Mouse (Mus musculus): ENCODE data around the gene Lcmt2.

Lcmt2 gene

DNA sequence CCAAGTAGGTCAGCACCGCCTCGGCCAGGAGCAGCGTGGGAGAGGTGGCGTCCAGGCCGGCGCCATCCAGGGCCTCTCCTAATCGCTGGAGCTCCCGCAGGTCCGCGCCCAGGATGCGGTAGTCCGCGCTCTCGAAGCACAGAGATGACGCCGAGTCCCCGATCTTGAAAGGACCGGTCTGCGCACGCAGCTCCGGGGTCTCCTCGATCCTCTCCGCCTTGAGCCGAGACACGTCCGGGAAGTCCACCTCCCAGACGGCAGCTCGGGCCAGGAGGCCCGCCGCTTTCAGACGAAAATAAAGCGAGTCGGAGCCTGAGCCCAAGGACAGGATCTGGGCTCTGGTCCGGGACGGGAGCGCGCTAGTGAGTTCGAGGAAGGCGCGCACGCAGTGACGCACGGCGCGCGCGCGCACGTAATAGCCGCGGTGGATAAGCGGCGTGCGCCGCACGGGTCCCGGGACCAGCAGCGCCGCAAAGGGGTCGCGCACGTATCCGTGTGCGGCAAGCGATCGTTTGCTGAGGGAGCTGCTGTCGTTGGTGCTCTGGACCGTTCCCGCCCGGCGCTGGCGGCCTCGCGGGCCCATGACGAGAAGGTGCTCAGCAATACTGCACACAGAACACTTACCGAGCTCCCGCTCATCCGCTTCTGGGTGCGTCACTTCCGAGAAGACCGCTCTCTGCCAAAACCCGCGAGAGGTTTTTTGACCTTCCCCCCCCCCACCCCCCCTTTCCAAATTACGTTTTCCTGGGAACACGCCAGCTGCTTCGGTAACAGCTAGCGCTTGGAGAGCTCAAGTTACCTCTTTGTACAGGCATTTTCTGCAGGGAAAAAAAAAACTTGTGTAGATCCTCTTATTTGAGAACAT is at the start of gene Lcmt2, which contains the start of gene Adal:
Gene Lcmt2, minus strand, starts transcription at position 636 of the 865 bp plus-strand sequence.
Gene Adal, plus strand, starts transcription at position 411 of the 865 bp plus-strand sequence.
- WGBS, result under 1% methylated on average over 87 of the region's 87 CpGs

DNA sequence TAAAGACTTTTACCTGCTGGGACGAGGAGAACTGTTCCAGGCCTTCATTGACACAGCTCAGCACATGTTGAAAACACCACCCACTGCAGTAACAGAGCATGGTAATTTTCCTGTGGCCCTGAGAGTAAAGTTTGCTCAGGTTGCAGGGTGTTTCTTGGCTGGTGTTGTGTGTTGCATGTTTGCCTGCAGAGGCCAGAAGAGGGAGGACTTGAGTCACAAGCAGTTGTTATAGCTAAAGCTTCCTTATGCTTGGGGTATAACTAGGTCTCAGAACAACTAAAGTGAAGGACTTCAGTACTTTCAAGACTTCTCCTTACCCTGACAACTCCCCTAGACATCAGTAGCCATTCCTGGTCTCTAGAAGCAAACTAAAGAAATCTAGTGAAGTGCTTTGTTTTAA is 48.1 kb upstream of the Lcmt2 start:
- WGBS, result 53% methylated on average over 1 of the region's 1 CpGs

DNA sequence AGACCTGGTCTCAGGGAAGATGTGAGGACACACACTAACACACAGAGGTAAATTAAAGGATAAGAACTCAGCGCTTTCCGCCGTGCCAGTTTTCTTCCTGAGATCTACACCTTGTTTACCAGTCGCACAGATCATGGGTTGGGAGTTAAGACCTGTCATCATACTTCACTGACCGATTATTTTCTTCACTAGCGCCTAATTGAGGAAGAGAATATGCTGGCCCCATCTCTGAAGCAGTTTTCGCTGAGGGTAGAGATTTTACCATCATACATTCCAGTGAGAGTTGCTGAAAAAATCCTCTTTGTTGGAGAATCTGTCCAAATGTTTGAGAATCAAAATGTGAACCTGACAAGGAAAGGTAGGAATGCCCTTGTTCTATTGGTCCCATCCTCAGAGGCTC is 43.7 kb upstream of the Lcmt2 start:
- 93% methylated on average over 7 of the region's 7 CpGs for WGBS

DNA sequence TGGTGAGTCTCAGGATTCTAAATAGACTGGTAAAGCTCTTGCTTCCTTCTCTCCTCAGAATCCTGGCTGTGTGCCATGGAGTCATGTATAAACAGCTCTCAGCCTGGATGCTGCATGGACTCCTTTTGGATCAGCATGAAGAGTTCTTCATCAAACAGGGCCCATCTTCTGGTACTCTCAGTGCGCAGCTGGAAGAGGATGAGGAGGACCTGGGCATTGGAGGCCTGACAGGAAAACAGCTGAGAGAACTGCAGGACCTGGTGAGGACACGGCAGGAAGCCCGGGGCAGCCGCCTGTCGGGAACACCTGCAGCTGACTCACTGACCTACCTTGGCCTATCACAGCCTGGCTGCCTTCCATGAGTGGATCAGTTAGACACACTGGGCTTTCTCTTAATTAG is 43.0 kb upstream of the Lcmt2 start:
- WGBS, result 75% methylated on average over 5 of the region's 5 CpGs

DNA sequence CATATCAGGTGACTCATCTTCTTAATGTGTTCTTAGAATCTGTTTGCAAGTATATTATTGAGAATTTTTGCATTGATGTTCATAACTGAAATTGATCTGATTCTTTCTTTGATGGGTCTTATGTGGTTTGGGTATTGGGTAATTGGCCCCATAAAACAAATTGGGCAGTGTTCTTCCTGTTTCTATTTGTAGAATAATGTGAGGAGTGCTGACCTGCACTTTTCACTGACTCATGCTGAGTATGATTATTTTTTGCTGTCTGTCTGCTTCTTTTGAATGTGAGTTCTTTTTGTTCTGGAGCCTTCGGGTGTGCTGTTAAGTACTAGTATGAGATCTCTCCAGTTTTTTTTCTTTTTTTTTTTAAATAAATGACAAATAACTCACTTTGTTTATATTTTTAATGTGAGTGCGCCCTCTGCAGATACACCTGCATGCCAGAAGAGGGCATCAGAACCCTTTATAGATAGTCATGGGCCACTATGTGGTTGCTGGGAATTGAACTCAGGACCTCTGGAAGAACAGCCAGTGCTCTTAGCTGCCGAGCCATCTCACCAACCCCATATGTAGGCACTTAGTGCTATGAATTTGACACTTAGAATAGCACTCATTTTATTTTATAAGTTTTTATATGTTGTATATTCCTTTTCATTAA is 38.5 kb upstream of the Lcmt2 start:
- WGBS, result 93% methylated on average over 3 of the region's 3 CpGs

DNA sequence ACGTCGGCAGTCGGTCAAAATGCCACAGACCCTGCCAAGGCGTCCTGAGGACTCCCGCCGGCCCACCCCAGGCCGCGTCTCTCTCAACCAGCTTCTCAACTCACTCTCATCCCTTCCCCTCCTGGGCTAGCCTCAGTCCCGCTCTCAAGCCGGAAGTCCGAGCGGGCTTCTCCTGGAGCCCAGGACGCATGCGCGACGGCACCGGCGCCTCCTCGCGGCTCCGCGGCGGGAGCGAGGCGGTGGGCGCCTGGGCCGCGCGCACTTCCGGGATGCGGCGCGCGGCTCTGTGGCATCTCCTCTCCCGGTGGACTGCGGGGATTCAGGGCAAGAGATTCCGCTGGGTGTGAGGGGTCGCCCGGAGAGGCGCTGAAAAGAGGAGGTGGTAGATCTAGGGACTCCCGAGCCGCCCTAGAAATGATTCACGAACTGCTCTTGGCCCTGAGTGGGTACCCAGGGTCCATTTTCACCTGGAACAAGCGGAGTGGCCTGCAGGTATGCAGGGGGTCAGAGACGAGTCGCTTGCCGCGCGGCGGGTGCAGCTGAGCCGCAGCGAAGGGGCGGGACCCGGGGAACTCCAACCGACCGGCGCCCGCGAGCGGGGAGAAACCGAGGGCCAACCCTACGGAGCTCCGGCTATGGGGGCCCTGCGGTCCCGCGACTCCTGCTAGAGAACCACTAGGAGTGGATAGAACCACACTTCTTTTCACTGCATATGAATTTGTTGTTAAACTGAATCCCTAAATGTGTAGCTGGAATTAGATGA is 30.7 kb upstream of the Lcmt2 start, which contains the start of gene Zscan29:
Gene Zscan29, minus strand, starts transcription at position 146 of the 763 bp plus-strand sequence.
- under 1% methylated on average over 66 of the region's 66 CpGs for WGBS

DNA sequence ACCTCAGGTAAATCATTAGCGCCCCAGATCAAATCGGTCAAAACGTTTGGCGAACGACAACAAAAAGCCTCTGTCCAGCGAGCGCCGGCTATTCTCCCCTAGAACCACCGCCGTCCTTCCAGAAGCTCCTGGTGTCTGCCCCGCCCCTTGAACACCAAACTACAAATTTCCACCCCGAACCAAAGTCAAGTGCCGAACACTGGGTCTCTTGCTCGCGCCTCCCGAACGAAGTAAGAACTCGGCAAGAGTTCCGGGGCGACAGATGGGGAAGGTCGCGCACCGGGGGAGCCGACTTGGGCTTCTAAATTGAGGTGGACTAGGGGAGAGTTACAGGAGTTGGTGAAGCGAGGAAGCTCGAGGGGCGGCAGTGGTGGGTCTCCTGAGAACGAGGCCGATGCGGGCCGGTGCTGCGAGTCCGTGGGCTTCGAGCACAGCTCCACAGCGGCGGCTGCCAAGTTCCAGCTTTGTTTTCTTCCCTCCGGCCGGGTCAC is 30.1 kb upstream of the Lcmt2 start, which contains the start of gene Tubgcp4:
Gene Tubgcp4, plus strand, starts transcription at position 174 of the 491 bp plus-strand sequence.
- under 1% methylated on average over 38 of the region's 38 CpGs for WGBS

DNA sequence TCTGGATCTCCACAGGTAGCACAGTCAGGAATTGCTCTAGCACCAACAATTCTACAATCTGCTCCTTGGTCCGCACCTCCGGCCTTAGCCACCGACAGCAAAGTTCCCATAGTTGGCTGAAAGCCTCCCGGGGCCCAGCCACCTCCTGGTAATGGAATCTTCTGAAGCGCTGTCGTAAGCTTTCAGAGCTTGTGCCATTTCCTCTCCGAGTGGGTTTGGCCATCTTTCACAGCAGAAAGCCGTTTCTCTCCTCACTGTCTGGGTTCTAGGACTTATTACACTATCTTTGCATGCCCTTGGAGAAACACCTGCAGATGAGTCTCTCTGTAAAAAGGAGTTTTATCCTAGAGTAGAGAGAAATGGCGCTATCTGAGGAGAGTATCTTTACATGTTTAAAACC is 29.4 kb upstream of the Lcmt2 start:
- WGBS, result 5% methylated on average over 9 of the region's 9 CpGs

DNA sequence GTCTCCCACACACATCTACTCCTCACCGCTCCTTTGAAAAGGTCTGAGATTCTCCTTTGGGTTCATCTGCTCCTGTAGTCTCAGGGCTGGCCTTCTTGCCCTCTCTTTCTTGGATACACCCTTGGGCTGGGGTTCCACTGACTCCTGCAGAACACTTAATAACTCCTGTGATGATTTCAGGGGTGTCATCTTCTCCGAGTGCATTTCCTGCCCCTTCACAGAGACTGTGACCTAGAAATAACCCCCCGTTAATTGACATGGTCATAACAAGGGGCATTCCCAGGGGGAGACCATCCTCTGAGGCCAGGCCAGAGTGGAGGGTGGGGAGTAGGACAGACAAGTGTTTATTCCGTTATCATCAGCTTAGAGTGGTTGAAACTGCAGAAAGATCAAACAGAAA is 28.7 kb upstream of the Lcmt2 start:
- 59% methylated on average over 4 of the region's 4 CpGs for WGBS

DNA sequence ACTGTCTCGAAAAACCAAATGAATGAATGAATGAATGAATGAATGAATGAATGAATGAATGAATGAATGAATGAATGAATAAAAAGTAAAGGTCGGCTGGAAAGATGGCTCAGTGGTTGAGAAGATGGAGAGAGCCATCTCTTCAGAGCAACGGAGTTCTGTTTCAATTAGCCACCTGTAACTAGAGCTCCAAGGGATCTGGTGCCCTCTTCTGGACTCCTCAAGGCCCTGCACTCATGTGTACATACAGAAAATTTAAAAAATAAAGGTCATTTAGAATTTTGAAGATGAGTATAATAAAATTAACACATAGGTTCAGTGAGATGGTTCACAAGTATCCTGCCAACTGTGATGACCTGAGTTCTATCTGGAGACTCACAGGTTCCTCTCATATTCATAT is 12.6 kb upstream of the Lcmt2 start:
- 96% methylated on average over 3 of the region's 3 CpGs for WGBS

DNA sequence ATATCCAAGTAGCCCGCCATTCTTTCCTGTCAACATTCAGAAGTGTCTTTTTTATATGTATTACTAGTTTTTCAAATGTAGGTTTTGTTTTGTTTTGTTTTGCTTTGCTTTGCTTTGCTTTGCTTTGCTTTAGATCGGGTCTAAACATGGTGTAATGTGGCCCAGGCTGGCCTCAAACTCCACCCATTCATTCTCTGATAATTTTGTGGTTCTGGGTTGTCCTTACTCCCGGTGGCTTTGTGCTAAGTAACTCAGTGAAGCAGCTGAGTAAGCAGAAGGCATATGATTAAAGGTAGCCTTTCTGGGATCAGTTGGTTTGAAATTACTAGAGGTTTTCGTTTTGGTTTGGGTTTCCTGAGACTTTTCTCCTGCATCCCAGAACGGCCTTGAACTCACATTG is 9.2 kb upstream of the Lcmt2 start:
- 88% methylated on average over 5 of the region's 5 CpGs for WGBS

DNA sequence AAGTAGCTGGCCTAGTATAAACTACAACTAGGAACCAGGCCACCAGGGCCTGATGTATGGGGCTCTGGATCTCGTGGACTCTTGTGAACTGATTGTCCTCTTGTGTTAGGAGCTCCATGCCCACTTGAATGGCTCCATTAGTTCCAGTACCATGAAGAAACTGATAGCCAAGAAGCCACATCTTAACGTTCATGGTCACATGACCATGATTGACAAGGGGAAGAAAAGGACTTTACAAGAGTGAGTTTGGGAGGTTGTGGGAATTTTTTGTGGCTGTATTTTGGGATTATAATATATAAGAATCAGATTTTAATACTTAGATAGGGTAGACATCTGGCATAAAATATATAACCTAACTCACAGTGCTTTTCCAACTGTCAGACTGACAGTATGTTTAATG is 2.0 kb upstream of the Lcmt2 start:
- WGBS, result 64% methylated on average over 2 of the region's 2 CpGs

DNA sequence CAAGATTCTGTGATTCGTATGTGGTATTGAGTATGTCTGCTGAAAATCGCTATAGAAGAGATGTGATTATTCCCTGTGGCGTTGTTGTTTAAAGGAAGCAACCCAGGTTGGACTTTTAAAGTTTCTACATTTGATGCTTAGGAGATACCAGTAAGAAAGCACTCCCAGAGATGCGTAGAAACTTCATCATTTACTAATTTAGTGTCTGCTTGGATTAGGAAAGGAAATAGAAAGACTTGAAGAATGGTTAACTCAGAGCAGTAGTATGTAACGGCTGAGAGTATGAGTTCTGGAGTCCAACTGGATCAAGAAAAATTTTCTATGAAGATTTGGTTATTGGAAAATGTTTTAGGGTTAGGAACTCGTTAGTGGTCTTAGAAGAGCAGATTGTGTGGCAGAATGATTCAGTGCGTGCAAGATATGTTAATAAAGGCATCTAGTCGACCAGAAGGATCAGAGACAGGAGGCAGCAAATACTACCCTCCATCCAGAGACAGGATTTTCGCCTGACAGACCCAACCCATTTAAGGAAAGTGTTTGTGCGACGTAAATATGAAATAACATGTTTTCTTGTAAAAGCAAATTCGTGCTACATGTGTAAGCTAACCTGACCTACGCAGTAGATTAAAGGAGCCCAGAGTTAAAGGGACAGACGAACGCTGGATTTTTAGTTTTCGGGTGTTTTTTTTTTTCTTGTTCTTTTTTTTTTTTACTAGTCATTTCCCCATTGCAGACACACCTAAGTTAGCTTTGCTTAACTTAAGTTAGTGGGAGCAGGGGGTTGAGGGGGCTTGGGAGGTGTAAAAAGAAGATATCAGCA is 973 bp upstream of the Lcmt2 start:
- WGBS, result 55% methylated on average over 16 of the region's 16 CpGs

DNA sequence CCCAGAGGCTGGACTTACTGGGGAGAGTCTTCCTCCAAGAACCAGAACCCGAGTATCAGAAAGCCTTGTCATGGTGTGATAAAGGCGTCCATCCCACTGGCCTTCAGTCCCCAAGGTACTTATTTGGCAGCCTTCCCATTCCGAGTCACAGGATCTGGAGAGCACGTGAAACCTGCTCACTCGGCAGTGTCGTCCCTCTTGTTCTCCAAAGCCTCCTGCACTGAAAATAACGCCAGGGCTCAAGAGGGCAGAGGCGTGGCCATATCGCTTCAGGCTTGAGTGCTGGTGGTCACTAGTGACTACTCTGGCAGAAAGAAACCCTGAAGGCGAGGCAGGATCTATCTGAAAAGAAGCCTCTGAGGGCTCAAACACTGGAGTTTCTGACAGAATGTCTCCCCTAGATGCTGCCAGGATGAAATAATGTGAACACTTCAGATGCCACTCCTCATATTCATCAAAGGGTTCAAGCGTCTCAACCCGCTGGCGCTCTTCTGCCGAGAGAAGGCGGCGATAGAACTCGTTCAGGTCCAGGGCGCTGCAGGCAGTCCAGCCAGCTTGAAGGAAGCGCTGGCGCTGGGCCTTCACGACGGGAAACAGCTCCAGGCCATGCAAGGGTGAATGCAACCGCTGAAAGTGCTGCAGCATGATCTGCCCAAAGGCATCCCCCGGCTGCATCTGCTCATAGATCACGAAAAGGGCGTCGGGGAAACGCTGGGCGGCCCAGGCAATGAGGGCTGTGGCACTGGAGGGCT is 1.0 kb downstream of the Lcmt2 start:
- 24% methylated on average over 29 of the region's 29 CpGs for WGBS

DNA sequence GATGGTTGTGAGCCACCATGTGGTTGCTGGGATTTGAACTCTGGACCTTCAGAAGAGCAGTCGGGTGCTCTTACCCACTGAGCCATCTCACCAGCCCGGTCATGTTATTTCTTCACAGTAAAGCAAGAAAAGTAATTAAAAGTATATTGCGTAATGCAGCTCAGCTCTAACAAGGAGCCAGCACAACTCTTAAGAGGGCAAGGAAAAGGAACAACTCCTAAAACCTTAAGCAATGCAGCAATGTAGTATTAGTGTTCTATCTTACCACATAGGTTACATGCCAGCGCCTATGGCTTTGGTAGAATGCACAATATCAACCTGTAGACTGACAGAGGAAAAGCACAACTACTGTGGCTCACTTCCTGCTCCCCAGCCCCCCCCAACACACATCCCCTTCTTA is 3.1 kb downstream of the Lcmt2 start:
- WGBS, result 98% methylated on average over 4 of the region's 4 CpGs

DNA sequence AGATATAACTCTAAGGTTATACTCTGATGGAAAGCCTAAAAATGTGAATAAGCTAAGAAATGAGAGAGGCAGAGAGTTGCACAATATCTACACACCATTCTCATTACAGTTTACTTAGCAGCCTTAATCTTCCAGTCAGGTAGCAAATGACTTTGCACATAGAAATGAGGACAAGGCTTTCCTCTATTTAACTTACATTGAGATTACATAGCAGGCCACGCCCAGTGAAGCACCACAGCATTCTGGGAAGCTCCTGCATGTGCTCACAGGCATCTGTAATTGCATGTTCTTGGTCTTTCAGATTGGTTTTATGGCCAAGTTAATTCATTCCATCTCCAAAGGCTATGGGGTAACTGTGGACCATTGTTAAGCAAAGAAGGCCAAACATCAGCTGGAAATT is 7.6 kb downstream of the Lcmt2 start:
- WGBS, result 75% methylated on average over 1 of the region's 1 CpGs

DNA sequence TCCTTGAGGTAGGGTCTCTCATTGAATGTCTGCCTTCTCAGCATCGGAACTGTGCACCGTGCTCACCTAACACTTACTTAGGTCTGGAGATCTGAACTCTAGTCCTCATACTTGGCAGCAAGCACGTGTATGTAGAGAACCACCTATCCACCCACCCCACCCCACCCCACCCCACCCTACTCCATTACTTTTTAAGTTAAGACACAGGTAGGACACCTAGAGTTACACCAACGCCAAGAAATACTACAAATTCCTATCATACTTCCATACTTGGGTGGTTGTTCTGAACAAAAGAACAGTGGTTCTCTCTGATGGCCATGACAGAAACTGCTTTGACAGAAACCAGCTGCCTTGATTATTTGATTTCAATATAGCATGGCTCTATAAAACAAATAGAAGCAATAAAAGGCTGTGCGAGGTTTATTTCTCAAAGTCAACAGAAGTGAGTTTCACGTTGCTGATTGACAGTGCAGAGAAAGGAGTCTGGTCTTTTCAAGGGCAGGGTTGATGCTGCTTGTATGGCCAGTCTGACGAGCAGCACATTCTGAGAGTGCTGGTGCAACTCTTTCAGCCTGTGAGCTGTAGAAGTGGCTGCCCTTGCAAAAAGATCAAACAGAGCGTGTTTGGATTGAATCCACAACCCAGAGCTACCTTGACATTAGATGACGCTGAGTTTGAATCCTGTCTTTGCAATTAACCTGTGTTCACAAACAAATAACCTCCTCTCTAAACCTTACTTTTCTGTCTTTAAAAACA is 11.4 kb downstream of the Lcmt2 start:
- 80% methylated on average over 9 of the region's 9 CpGs for WGBS

DNA sequence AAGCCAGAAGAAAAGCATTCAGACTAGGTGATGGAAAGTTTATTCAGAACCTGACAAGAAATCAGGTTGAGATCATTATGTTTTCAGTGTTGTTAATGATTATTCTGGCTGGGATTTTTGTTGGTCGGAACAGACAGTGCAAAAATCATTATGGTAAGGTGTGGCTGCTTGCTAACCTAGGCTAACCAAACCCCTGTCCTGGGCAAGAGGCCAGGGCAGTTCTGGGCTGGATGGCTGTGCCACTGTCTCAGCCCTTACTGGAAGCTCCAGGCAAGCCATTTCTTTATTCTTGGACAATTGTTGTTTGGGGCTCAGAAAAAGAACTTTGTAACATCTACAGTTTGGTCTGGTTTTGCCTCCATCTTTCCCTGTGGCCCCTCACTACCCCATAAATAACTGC is 12.9 kb downstream of the Lcmt2 start:
- 79% methylated on average over 1 of the region's 1 CpGs for WGBS

DNA sequence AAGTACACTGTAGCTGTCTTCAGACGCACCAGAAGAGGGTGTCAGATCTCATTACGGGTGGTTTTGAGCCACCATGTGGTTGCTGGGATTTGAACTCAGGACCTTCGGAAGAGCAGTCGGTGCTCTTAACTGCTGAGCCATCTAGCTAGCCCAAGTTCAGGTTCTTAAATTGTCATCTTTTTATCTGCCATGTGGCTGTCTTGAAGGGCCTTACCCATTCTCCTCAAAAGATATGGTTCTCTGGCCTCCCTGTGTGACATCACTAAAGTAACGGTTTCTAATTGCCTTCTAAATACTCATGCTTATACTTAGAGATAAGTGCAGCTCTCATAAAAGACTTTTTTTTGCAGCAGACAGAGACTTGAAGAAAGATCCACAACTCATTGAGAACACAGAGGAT is 14.2 kb downstream of the Lcmt2 start:
- 96% methylated on average over 5 of the region's 5 CpGs for whole genome bisulfite sequencing

DNA sequence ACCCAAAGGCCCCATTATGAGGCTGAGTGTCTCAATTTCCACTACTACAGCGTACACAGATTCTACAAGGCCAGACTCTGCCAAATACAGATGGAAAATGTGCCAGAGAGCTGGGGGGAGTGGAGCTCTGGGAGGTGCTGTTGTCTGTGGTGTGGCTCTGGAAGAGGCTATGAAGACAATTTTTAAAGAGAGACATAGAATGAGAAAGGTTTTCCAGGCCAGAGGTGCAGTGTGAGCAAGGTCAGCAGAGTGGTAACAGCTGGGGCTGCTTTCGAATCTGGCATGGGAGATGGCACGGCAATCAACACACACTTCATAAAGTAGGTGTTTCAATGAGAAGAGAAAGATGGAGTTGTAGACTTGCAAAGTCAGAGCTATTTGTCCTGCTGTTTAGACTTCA is 21.2 kb downstream of the Lcmt2 start:
- 84% methylated on average over 3 of the region's 3 CpGs for WGBS

All from cerebral cortex, adult 2 months (tissue).